Mouse (Mus musculus) lung, adult 2 months (tissue): ENCODE results near the gene Gtf3c6.

ENCODE experiments used
- CTCF ChIP-seq: fragments of 200-500 bp; IDR thresholded peaks from 2 replicates; pipeline ENCODE4 v1.5.1; 2011; ENCODE audit warnings: mild to moderate bottlenecking, low read length, control low read depth; ENCODE audit not compliant: insufficient read depth
- POLR2A ChIP-seq: fragments of 200-500 bp; IDR thresholded peaks from 2 replicates; pipeline ENCODE4 v1.6.1; 2011; ENCODE audit warnings: low read depth, mild to moderate bottlenecking, control low read depth, low read length, borderline replicate concordance; ENCODE audit errors: extremely low read depth

DNA sequence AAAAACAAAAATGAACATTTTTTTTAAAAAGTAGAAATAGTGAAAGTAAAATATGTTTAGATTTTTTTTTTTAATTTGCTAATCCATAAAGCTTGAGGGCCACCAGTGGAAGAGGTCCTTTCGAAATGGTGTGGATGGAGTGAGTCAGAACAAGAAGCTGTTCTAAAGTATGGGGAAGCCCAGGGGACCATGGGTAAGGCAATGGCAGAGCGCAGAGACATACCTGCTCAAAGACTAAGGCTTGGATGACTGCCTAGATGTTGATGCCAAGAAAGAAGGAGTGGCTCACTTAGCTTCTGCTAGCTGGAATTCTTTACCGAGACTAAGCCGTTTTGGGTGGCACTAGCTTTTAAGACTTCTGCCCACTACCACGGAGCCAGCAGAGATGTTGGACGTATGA is 4.3 kb upstream of the Gtf3c6 start:
- no peak for TF ChIP-seq CTCF
- TF ChIP-seq POLR2A = no peak
